Mouse (Mus musculus): ENCODE measurements around the gene Myo15b. TPM values are rescaled to one million over a fixed set of nuclear protein-coding genes. Genes with fewer than 3 reads are reported as not detected.

Gene Myo15b
- polyA plus RNA-seq, 1 experiment, result not detected

DNA sequence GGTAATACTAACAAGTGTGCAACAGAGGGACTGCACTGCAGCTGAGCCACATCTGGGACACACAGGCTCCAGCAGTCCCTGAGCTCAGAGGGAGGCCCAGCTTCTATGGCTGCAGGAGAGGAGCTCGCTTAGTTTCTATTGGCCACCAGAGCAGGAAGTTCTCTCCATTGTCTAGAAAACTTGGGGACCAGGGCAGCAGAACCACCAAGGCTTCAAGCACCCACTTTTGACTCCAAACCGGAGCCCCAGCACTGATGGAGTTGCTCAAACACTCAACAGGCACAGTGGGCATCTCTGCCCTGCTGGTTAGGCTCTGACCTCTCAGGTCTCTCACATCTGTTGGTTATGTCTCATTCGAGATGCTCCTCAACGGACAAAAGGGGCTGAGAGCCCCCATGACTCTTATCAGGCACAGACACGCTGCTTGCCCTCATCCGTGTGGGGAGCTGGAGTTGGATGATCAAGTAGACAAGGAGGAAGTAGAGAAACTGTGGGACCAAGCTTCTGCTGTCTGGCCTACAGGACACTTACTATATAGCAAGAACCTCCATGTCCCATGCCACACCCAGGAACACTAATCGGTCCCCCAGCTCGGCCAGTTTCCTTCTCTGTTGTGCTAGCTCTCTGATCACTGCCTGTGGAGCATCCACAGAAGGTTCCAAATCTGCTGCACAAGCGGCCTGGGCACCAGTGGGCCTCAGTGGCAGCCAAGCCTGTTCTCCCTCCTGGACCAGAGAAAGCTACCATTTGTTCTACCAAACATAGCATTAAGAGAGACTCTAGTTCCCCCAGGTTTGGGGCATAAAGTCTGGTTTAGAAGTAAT, 43.3 kb downstream of the Myo15b start:
- TF ChIP-seq CEBPB (IDR thresholded peaks at IDR 0.05; ENCODE audit: low read depth), result no peak
- no peak for TF ChIP-seq CTCF (IDR thresholded peaks at IDR 0.05; ENCODE audit: control insufficient read depth, insufficient read depth, insufficient read length)
- TF ChIP-seq MYOD1 (IDR thresholded peaks at IDR 0.05; ENCODE audit: control insufficient read depth, insufficient read length, low read depth), result no peak
- TF ChIP-seq USF1 (IDR thresholded peaks at IDR 0.05; ENCODE audit: low read depth), result no peak
- no peak for TF ChIP-seq FOSL1 (IDR thresholded peaks at IDR 0.05; ENCODE audit: insufficient read depth, low read length, poor library complexity, severe bottlenecking)
- TF ChIP-seq MAX (IDR thresholded peaks at IDR 0.05), result no peak
- TF ChIP-seq MYOG (IDR thresholded peaks at IDR 0.05; ENCODE audit: control insufficient read depth, extremely low read depth, insufficient read length), result no peak
- no peak overlapping the region for H3ac ChIP-seq (ENCODE audit: control insufficient read depth, insufficient read length, low read depth)
- H3K27me3 ChIP-seq (ENCODE audit: control insufficient read depth, insufficient read depth, insufficient read length), result no peaks in the 10 kb centered on the region
- no peaks in the 10 kb centered on the region for H3K79me2 ChIP-seq (ENCODE audit: control insufficient read depth, insufficient read depth)
- H3K4me3 ChIP-seq (ENCODE audit: insufficient read depth, poor library complexity, severe bottlenecking), result no peak overlapping the region
- H3K79me3 ChIP-seq (ENCODE audit: low read depth), result no peaks in the 10 kb centered on the region
- no peaks in the 10 kb centered on the region for H3K36me3 ChIP-seq (ENCODE audit: control insufficient read depth, insufficient read depth)

DNA sequence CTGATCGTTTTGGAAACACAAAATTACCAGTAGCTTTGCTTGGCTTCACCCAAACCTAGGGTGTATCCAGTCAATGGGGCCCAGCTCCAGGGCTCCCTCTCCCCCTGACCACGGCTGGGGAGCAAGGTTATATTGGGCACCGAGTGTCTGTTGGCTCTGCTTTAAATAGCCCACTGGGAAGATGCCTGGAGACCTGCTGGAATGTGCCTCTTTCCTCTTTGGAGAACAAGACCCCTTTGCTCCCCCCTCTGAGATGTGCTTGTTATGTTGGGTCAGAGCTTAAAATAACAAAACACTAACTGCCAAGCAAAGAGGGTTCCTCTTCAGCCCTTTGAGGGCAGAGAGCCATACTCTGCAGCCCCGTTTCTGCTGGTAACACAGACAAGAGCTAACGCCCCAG, 44.0 kb downstream of the Myo15b start:
- Histone ChIP-seq H3K27me3 (ENCODE audit: control insufficient read depth, insufficient read depth, insufficient read length) (no peaks in the 10 kb centered on the region), H3ac (ENCODE audit: control insufficient read depth, insufficient read length, low read depth) (no peak overlapping the region), H3K36me3 (ENCODE audit: control insufficient read depth, insufficient read depth) (no peaks in the 10 kb centered on the region), H3K79me2 (ENCODE audit: control insufficient read depth, insufficient read depth) (no peaks in the 10 kb centered on the region), H3K4me3 (ENCODE audit: insufficient read depth, poor library complexity, severe bottlenecking) (no peak overlapping the region), H3K79me3 (ENCODE audit: low read depth) (no peaks in the 10 kb centered on the region)
- TF ChIP-seq USF1 (IDR thresholded peaks at IDR 0.05; ENCODE audit: low read depth) (no peak), CTCF (IDR thresholded peaks at IDR 0.05; ENCODE audit: control insufficient read depth, insufficient read depth, insufficient read length) (no peak), MAX (IDR thresholded peaks at IDR 0.05) (no peak), MYOD1 (IDR thresholded peaks at IDR 0.05; ENCODE audit: control insufficient read depth, insufficient read length, low read depth) (no peak), FOSL1 (IDR thresholded peaks at IDR 0.05; ENCODE audit: insufficient read depth, low read length, poor library complexity, severe bottlenecking) (no peak), MYOG (IDR thresholded peaks at IDR 0.05; ENCODE audit: control insufficient read depth, extremely low read depth, insufficient read length) (no peak), CEBPB (IDR thresholded peaks at IDR 0.05; ENCODE audit: low read depth) (no peak)

DNA sequence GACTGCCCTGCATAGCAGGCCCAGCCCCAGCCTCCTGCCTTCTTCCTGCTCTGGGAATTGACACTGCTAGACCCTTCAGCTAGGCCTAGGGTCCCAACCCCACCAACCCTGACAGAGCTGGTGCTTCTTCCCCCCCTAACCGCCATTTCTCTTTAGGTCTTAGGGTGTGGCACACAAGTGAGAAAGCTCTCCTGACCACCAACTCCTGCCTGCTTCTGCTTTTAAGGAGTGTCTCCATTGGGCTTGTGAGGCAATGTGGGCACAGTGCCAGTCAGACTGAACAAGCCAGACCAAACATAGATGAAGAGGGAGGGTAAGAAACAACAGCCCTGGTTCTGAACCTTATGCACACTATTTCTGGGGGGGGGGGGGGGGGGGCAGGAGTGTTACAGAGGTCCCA, 44.6 kb downstream of the Myo15b start:
- Histone ChIP-seq H3K79me2 (ENCODE audit: control insufficient read depth, insufficient read depth) (no peaks in the 10 kb centered on the region), H3K36me3 (ENCODE audit: control insufficient read depth, insufficient read depth) (no peaks in the 10 kb centered on the region), H3K4me3 (ENCODE audit: insufficient read depth, poor library complexity, severe bottlenecking) (no peak overlapping the region), H3K79me3 (ENCODE audit: low read depth) (no peaks in the 10 kb centered on the region), H3ac (ENCODE audit: control insufficient read depth, insufficient read length, low read depth) (no peak overlapping the region), H3K27me3 (ENCODE audit: control insufficient read depth, insufficient read depth, insufficient read length) (no peaks in the 10 kb centered on the region)
- TF ChIP-seq MYOD1 (IDR thresholded peaks at IDR 0.05; ENCODE audit: control insufficient read depth, insufficient read length, low read depth), result no peak
- no peak for TF ChIP-seq USF1 (IDR thresholded peaks at IDR 0.05; ENCODE audit: low read depth)
- no peak for TF ChIP-seq CEBPB (IDR thresholded peaks at IDR 0.05; ENCODE audit: low read depth)
- TF ChIP-seq FOSL1 (IDR thresholded peaks at IDR 0.05; ENCODE audit: insufficient read depth, low read length, poor library complexity, severe bottlenecking), result no peak
- no peak for TF ChIP-seq CTCF (IDR thresholded peaks at IDR 0.05; ENCODE audit: control insufficient read depth, insufficient read depth, insufficient read length)
- TF ChIP-seq MYOG (IDR thresholded peaks at IDR 0.05; ENCODE audit: control insufficient read depth, extremely low read depth, insufficient read length), result no peak
- no peak for TF ChIP-seq MAX (IDR thresholded peaks at IDR 0.05)

- no peaks in the 10 kb centered on the region for H3K27me3 ChIP-seq (ENCODE audit: control insufficient read depth, insufficient read depth, insufficient read length)
- H3K4me3 ChIP-seq (ENCODE audit: insufficient read depth, poor library complexity, severe bottlenecking), result no peak overlapping the region
- H3K79me2 ChIP-seq (ENCODE audit: control insufficient read depth, insufficient read depth), result no peaks in the 10 kb centered on the region
- H3K79me3 ChIP-seq (ENCODE audit: low read depth), result no peaks in the 10 kb centered on the region
- TF ChIP-seq MYOG (IDR thresholded peaks at IDR 0.05; ENCODE audit: control insufficient read depth, extremely low read depth, insufficient read length), result no peak
- peak; percentile 5 for TF ChIP-seq USF1 (IDR thresholded peaks at IDR 0.05; ENCODE audit: low read depth)
- no peak overlapping the region for H3ac ChIP-seq (ENCODE audit: control insufficient read depth, insufficient read length, low read depth)
- H3K36me3 ChIP-seq (ENCODE audit: control insufficient read depth, insufficient read depth), result peaks cover 6% of the 10 kb centered on the region
These were observed 45.4 kb downstream of the Myo15b start for GRCm38 (mm10) chr11:115903384-115904230.

GRCm38 (mm10) chr11:115904231-115904955, 46.2 kb downstream of the Myo15b start:
- Histone ChIP-seq H3K36me3 (ENCODE audit: control insufficient read depth, insufficient read depth) (peaks cover 11% of the 10 kb centered on the region), H3K27me3 (ENCODE audit: control insufficient read depth, insufficient read depth, insufficient read length) (no peaks in the 10 kb centered on the region), H3ac (ENCODE audit: control insufficient read depth, insufficient read length, low read depth) (no peak overlapping the region), H3K4me3 (ENCODE audit: insufficient read depth, poor library complexity, severe bottlenecking) (no peak overlapping the region), H3K79me2 (ENCODE audit: control insufficient read depth, insufficient read depth) (no peaks in the 10 kb centered on the region), H3K79me3 (ENCODE audit: low read depth) (no peaks in the 10 kb centered on the region)
- TF ChIP-seq USF1 (IDR thresholded peaks at IDR 0.05; ENCODE audit: low read depth) (no peak), CTCF (IDR thresholded peaks at IDR 0.05; ENCODE audit: control insufficient read depth, insufficient read depth, insufficient read length) (no peak), MYOD1 (IDR thresholded peaks at IDR 0.05; ENCODE audit: control insufficient read depth, insufficient read length, low read depth) (no peak), FOSL1 (IDR thresholded peaks at IDR 0.05; ENCODE audit: insufficient read depth, low read length, poor library complexity, severe bottlenecking) (no peak), MAX (IDR thresholded peaks at IDR 0.05) (no peak), CEBPB (IDR thresholded peaks at IDR 0.05; ENCODE audit: low read depth) (no peak), MYOG (IDR thresholded peaks at IDR 0.05; ENCODE audit: control insufficient read depth, extremely low read depth, insufficient read length) (no peak)

All from C2C12 (cell line).